Mouse (Mus musculus): Measurements from ENCODE around the gene Slc12a6. TPM values are rescaled to one million over a fixed set of nuclear protein-coding genes. Genes with fewer than 3 reads are reported as not detected.

Slc12a6 gene
- total and polyA plus RNA-seq, 2 experiments from 2014 or later = 14.1 to 69.7 TPM

DNA sequence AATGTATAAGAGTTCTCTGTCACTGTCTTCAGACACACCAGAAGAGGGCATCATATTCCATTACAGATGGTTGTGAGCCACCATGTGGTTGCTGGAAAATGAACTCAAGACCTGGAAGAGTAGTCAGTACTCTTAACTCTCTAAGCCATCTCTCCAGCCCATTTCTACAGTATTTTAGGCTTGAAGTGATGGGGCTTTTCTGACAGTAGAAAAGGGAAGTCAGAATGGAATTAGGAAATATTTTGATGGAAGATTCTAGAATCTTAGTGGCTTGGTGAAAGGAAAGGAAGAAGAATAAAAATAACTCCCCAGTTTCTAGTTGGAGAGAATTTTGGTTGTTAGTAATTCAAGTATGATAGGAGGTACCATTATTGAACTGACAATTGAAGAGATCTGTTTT, 128.3 kb downstream of the Slc12a6 start:
- ATAC-seq (ENCODE audit: low FRiP score) = no peak

DNA sequence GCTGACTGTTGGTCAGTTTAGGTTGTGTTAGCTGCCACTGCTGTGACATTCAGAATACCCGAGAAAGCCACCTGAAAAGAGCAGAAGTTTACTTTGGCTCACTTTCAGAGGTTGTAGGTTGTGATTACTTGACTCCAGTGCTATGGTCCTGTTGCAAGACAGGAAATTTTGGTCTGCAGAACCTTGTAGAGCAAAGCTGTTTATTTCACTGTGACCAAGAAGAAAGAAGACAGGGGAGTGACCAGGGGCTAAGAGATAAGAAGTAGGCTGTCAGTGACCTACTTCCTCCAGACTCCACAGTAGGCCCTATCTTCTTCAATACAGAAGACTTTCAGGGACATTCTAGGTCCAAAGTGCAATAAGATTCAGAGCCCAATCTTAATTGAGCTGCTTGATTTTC, 131.0 kb downstream of the Slc12a6 start:
- Histone ChIP-seq H3K4me2 (ENCODE audit: low read depth, low read length, poor library complexity, severe bottlenecking) (no peak overlapping the region), H3K9me3 (ENCODE audit: low read length) (no peaks in the 10 kb centered on the region), H3K4me3 (ENCODE audit: low read depth, low read length) (no peak overlapping the region), H3K4me1 (ENCODE audit: insufficient read depth, low read length) (no peaks in the 10 kb centered on the region), H3K36me3 (ENCODE audit: insufficient read depth, low read length) (no peaks in the 10 kb centered on the region), H3K27me3 (ENCODE audit: insufficient read depth, low read length) (no peaks in the 10 kb centered on the region), H3K9ac (replicated peaks; ENCODE audit: low read length, poor library complexity, severe bottlenecking) (no peak overlapping the region), H3K27ac (ENCODE audit: low read depth, low read length) (no peak overlapping the region)
- TF ChIP-seq CTCF (IDR thresholded peaks at IDR 0.05) = no peak
- DNase-seq (ENCODE audit: low spot score) (no peak), ATAC-seq (ENCODE audit: low FRiP score) (no peak)
- WGBS = 66% methylated on average over 1 of the region's 1 CpGs

More for the DNA sequence above, 128.3 kb downstream of the Slc12a6 start:
- TF ChIP-seq CTCF (IDR thresholded peaks at IDR 0.05) = no peak
- Histone ChIP-seq H3K4me1 (ENCODE audit: insufficient read depth, low read length) (no peaks in the 10 kb centered on the region), H3K4me3 (ENCODE audit: low read depth, low read length) (no peak overlapping the region), H3K9me3 (ENCODE audit: low read length) (no peaks in the 10 kb centered on the region), H3K36me3 (ENCODE audit: insufficient read depth, low read length) (no peaks in the 10 kb centered on the region), H3K27ac (ENCODE audit: low read depth, low read length) (no peak overlapping the region), H3K9ac (replicated peaks; ENCODE audit: low read length, poor library complexity, severe bottlenecking) (no peak overlapping the region), H3K27me3 (ENCODE audit: insufficient read depth, low read length) (no peaks in the 10 kb centered on the region), H3K4me2 (ENCODE audit: low read depth, low read length, poor library complexity, severe bottlenecking) (no peak overlapping the region)
- no peak for DNase-seq (ENCODE audit: low spot score)

DNA sequence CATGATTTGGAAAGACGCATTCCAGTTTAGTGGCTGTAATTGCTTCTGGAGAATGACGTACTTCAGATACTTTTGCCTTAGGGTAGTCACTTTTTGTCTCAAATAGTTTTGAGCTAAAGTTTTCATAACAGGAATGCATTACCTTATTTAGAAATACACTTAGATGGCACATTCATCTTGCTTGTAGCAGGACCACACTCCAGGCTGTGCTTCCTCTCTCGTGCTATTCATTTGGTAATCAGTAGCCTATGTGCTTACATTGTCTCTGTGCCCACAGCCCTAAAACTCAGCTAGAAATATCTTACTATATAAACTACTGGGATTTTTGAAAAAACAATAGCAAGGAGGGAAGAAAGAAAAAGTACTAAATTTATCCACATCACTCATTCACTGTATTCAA, 141.4 kb downstream of the Slc12a6 start:
- no peak overlapping the region for H3K27ac ChIP-seq (ENCODE audit: low read depth, low read length)
- no peaks in the 10 kb centered on the region for H3K4me1 ChIP-seq (ENCODE audit: insufficient read depth, low read length)
- no peak for DNase-seq (ENCODE audit: low spot score)
- peaks cover 10% of the 10 kb centered on the region for H3K36me3 ChIP-seq (ENCODE audit: insufficient read depth, low read length)
- no peak overlapping the region for H3K4me2 ChIP-seq (ENCODE audit: low read depth, low read length, poor library complexity, severe bottlenecking)
- no peaks in the 10 kb centered on the region for H3K27me3 ChIP-seq (ENCODE audit: insufficient read depth, low read length)
- H3K9me3 ChIP-seq (ENCODE audit: low read length) = no peaks in the 10 kb centered on the region
- H3K4me3 ChIP-seq (ENCODE audit: low read depth, low read length) = no peak overlapping the region
- 91% methylated on average over 3 of the region's 3 CpGs for WGBS
- no peak for ATAC-seq (ENCODE audit: low FRiP score)
- H3K9ac ChIP-seq (replicated peaks; ENCODE audit: low read length, poor library complexity, severe bottlenecking) = no peak overlapping the region
- no peak for TF ChIP-seq CTCF (IDR thresholded peaks at IDR 0.05)

Other genes starting within 250 kb of the Slc12a6 start
- gene Olfr1311, start 241.4 kb upstream of the Slc12a6 start, total RNA-seq (2014; rRNA removed) = not detected in 2 replicates
- gene Olfr1311, start 241.4 kb upstream of the Slc12a6 start, polyA plus RNA-seq (2015; fragmentation: Nextera tagmentation; extraction: Ambion mirVana) = not detected in 2 replicates
- not detected in 2 replicates for gene Olfr1312, start 215.6 kb upstream of the Slc12a6 start, total RNA-seq (2014; rRNA removed)
- not detected in 2 replicates for gene Olfr1312, start 215.6 kb upstream of the Slc12a6 start, polyA plus RNA-seq (2015; fragmentation: Nextera tagmentation; extraction: Ambion mirVana)
- not detected in 2 replicates for gene Olfr1313, start 188.0 kb upstream of the Slc12a6 start, total RNA-seq (2014; rRNA removed)
- gene Olfr1313, start 188.0 kb upstream of the Slc12a6 start, polyA plus RNA-seq (2015; fragmentation: Nextera tagmentation; extraction: Ambion mirVana) = not detected in 2 replicates
- gene Olfr1314, start 169.0 kb upstream of the Slc12a6 start, total RNA-seq (2014; rRNA removed) = not detected in 2 replicates
- not detected in 2 replicates for gene Olfr1314, start 169.0 kb upstream of the Slc12a6 start, polyA plus RNA-seq (2015; fragmentation: Nextera tagmentation; extraction: Ambion mirVana)
- not detected in 2 replicates for gene Olfr1315-ps1, start 150.4 kb upstream of the Slc12a6 start, total RNA-seq (2014; rRNA removed)
- gene Olfr1315-ps1, start 150.4 kb upstream of the Slc12a6 start, polyA plus RNA-seq (2015; fragmentation: Nextera tagmentation; extraction: Ambion mirVana) = not detected in 2 replicates
- gene Olfr1316, start 130.8 kb upstream of the Slc12a6 start, total RNA-seq (2014; rRNA removed) = 0.16 TPM in 1 of 2 replicates, not detected in the other
- not detected in 2 replicates for gene Olfr1316, start 130.8 kb upstream of the Slc12a6 start, polyA plus RNA-seq (2015; fragmentation: Nextera tagmentation; extraction: Ambion mirVana)
- gene Olfr1317, start 125.5 kb upstream of the Slc12a6 start, total RNA-seq (2014; rRNA removed) = not detected in 2 replicates
- not detected in 2 replicates for gene Olfr1317, start 125.5 kb upstream of the Slc12a6 start, polyA plus RNA-seq (2015; fragmentation: Nextera tagmentation; extraction: Ambion mirVana)
- gene Olfr1318, start 111.6 kb upstream of the Slc12a6 start, total RNA-seq (2014; rRNA removed) = not detected in 2 replicates
- 0.05 TPM in 1 of 2 replicates, not detected in the other for gene Olfr1318, start 111.6 kb upstream of the Slc12a6 start, polyA plus RNA-seq (2015; fragmentation: Nextera tagmentation; extraction: Ambion mirVana)
- gene Lpcat4, start 26.4 kb upstream of the Slc12a6 start, total RNA-seq (2014; rRNA removed) = 23.3 and 37.2 TPM in 2 replicates
- 20.2 and 21.6 TPM in 2 replicates for gene Lpcat4, start 26.4 kb upstream of the Slc12a6 start, polyA plus RNA-seq (2015; fragmentation: Nextera tagmentation; extraction: Ambion mirVana)
- not detected in 2 replicates for gene Nutm1, start 6.5 kb upstream of the Slc12a6 start, total RNA-seq (2014; rRNA removed)
- gene Nutm1, start 6.5 kb upstream of the Slc12a6 start, polyA plus RNA-seq (2015; fragmentation: Nextera tagmentation; extraction: Ambion mirVana) = 0.06 and 0.09 TPM in 2 replicates
- 75.7 and 111 TPM in 2 replicates for gene Nop10, start 3.9 kb upstream of the Slc12a6 start, total RNA-seq (2014; rRNA removed)
- 151 and 158 TPM in 2 replicates for gene Nop10, start 3.9 kb upstream of the Slc12a6 start, polyA plus RNA-seq (2015; fragmentation: Nextera tagmentation; extraction: Ambion mirVana)
- gene Gm21985, start 489 bp downstream of the Slc12a6 start, total RNA-seq (2014; rRNA removed) = 2.3 and 2.5 TPM in 2 replicates
- not detected in 2 replicates for gene Gm21985, start 489 bp downstream of the Slc12a6 start, polyA plus RNA-seq (2015; fragmentation: Nextera tagmentation; extraction: Ambion mirVana)
- gene Emc4, start 102.2 kb downstream of the Slc12a6 start, total RNA-seq (2014; rRNA removed) = 113 and 129 TPM in 2 replicates
- gene Emc4, start 102.2 kb downstream of the Slc12a6 start, polyA plus RNA-seq (2015; fragmentation: Nextera tagmentation; extraction: Ambion mirVana) = 219 and 242 TPM in 2 replicates
- 15.1 and 18.7 TPM in 2 replicates for gene Katnbl1, start 113.4 kb downstream of the Slc12a6 start, total RNA-seq (2014; rRNA removed)
- 19.8 and 20.1 TPM in 2 replicates for gene Katnbl1, start 113.4 kb downstream of the Slc12a6 start, polyA plus RNA-seq (2015; fragmentation: Nextera tagmentation; extraction: Ambion mirVana)
- 16.8 and 19.5 TPM in 2 replicates for gene Emc7, start 189.2 kb downstream of the Slc12a6 start, total RNA-seq (2014; rRNA removed)
- gene Emc7, start 189.2 kb downstream of the Slc12a6 start, polyA plus RNA-seq (2015; fragmentation: Nextera tagmentation; extraction: Ambion mirVana) = 33.1 and 33.5 TPM in 2 replicates
- 7.6 and 7.7 TPM in 2 replicates for gene Chrm5, start 214.9 kb downstream of the Slc12a6 start, total RNA-seq (2014; rRNA removed)
- 2.7 and 3.1 TPM in 2 replicates for gene Chrm5, start 214.9 kb downstream of the Slc12a6 start, polyA plus RNA-seq (2015; fragmentation: Nextera tagmentation; extraction: Ambion mirVana)
- gene Aven, start 227.1 kb downstream of the Slc12a6 start, total RNA-seq (2014; rRNA removed) = 6.7 and 8.9 TPM in 2 replicates
- 2.8 and 3.5 TPM in 2 replicates for gene Aven, start 227.1 kb downstream of the Slc12a6 start, polyA plus RNA-seq (2015; fragmentation: Nextera tagmentation; extraction: Ambion mirVana)